Mouse (Mus musculus): ENCODE results near the gene Mrpl38. TPM values are rescaled to one million over a fixed set of nuclear protein-coding genes. Genes with fewer than 3 reads are reported as not detected.

Gene Mrpl38
- polyA plus RNA-seq, 1 experiment from 2014 or later = 79.8 TPM

- Histone ChIP-seq H3K9ac (peak overlapping the region; percentile 88), H3K9me3 (replicated peaks) (no peaks in the 10 kb centered on the region), H3K4me1 (peaks cover 36% of the 10 kb centered on the region), H3K27ac (peak overlapping the region; percentile 91), H3K27me3 (no peaks in the 10 kb centered on the region), H3K4me2 (peak overlapping the region; percentile 75), H3K36me3 (ENCODE audit: poor library complexity, severe bottlenecking) (peaks cover 47% of the 10 kb centered on the region), H3K4me3 (peak overlapping the region; percentile 76)
- no peak for ATAC-seq
- 10% methylated on average over 6 of the region's 6 CpGs for WGBS
These were observed 28.6 kb upstream of the Mrpl38 start for GRCm38 (mm10) chr11:116167232-116167631.

GRCm38 (mm10) chr11:116163002-116163401 is 24.3 kb upstream of the Mrpl38 start:
- Histone ChIP-seq H3K27ac (no peak overlapping the region; the same call in 1 of the 2 replicates), H3K9me3 (replicated peaks) (no peaks in the 10 kb centered on the region), H3K4me1 (peaks cover 38% of the 10 kb centered on the region), H3K4me3 (no peak overlapping the region), H3K36me3 (ENCODE audit: poor library complexity, severe bottlenecking) (peaks cover 74% of the 10 kb centered on the region), H3K27me3 (no peaks in the 10 kb centered on the region), H3K4me2 (0 out of 2 replicates have a peak overlapping the region, but pooled peaks have one; percentile 4), H3K9ac (0 out of 2 replicates have a peak overlapping the region, but pooled peaks have one; percentile 8)
- WGBS = 23% methylated on average over 9 of the region's 9 CpGs
- no peak for ATAC-seq

DNA sequence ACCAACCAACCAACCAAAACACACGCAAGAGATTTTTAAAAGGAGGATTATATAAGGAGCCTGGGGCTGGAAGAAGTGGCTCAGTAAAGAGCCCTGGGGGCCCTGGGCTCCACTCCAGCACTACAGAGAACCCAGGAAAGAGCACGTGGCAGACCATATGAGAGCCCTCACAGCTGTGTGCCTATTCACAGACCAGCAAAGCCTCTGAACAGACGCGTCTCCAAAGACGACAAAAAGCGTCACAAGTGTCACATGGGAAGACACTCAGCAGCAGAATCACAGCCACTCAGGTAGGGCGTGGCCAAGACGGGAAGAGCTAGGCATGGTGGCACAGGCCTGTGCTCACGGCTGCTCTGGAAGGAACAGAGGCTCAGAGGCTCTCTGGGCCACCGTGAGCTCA is 23.5 kb upstream of the Mrpl38 start:
- peak overlapping the region; percentile 55; the same call in 1 of the 2 replicates for H3K27ac ChIP-seq
- ATAC-seq = 0 out of 2 replicates have a peak, but pooled peaks have one; percentile 53
- H3K9ac ChIP-seq = no peak overlapping the region
- H3K4me3 ChIP-seq = no peak overlapping the region
- WGBS = 58% methylated on average over 10 of the region's 10 CpGs
- H3K4me2 ChIP-seq = no peak overlapping the region
- H3K36me3 ChIP-seq (ENCODE audit: poor library complexity, severe bottlenecking) = peaks cover 83% of the 10 kb centered on the region
- no peaks in the 10 kb centered on the region for H3K9me3 ChIP-seq (replicated peaks)
- no peaks in the 10 kb centered on the region for H3K27me3 ChIP-seq
- H3K4me1 ChIP-seq = peaks cover 37% of the 10 kb centered on the region

- no peak overlapping the region for H3K27ac ChIP-seq
- WGBS = 73% methylated on average over 12 of the region's 12 CpGs
- H3K36me3 ChIP-seq (ENCODE audit: poor library complexity, severe bottlenecking) = peaks cover 89% of the 10 kb centered on the region
- peaks cover 28% of the 10 kb centered on the region for H3K4me1 ChIP-seq
- no peak overlapping the region for H3K4me2 ChIP-seq
- H3K27me3 ChIP-seq = no peaks in the 10 kb centered on the region
- H3K9ac ChIP-seq = no peak overlapping the region
- no peak for ATAC-seq
- H3K4me3 ChIP-seq = no peak overlapping the region
- H3K9me3 ChIP-seq (replicated peaks) = no peaks in the 10 kb centered on the region
These were observed 22.6 kb upstream of the Mrpl38 start for GRCm38 (mm10) chr11:116161312-116161711.

GRCm38 (mm10) chr11:116150960-116151359 is 12.3 kb upstream of the Mrpl38 start:
- Histone ChIP-seq H3K27ac (no peak overlapping the region), H3K9me3 (replicated peaks) (no peaks in the 10 kb centered on the region), H3K4me2 (no peak overlapping the region), H3K4me1 (no peaks in the 10 kb centered on the region), H3K9ac (no peak overlapping the region), H3K27me3 (no peaks in the 10 kb centered on the region), H3K4me3 (no peak overlapping the region), H3K36me3 (ENCODE audit: poor library complexity, severe bottlenecking) (peaks cover 100% of the 10 kb centered on the region)
- WGBS = 97% methylated on average over 2 of the region's 2 CpGs
- no peak for ATAC-seq

DNA sequence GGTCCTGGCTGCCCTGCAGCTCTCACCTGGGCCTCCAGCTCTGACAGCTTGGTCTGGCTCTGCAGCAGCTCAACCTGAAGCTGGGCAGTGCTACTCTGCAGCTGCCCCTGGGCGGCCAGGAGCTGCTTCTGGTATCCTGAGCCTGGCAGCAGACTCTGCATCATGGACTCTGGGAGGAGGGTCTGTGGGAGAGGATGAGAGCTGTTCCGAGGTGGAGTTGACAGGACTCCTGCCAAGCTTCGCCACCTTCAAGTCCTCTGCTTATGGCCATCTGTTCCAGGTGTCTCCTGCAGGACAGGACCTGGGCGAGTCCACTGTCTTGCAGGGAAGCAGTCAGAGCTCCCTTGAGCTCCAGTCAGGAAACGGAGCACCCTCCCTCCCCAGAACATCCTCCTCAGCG is 10.7 kb upstream of the Mrpl38 start:
- Histone ChIP-seq H3K4me3 (no peak overlapping the region), H3K36me3 (ENCODE audit: poor library complexity, severe bottlenecking) (peaks cover 100% of the 10 kb centered on the region), H3K9ac (no peak overlapping the region), H3K4me2 (no peak overlapping the region), H3K27me3 (no peaks in the 10 kb centered on the region), H3K4me1 (no peaks in the 10 kb centered on the region), H3K27ac (no peak overlapping the region), H3K9me3 (replicated peaks) (no peaks in the 10 kb centered on the region)
- ATAC-seq = no peak
- WGBS = 86% methylated on average over 6 of the region's 6 CpGs

GRCm38 (mm10) chr11:116148761-116149221 is 10.1 kb upstream of the Mrpl38 start:
- H3K9me3 ChIP-seq (replicated peaks) = no peaks in the 10 kb centered on the region
- H3K27me3 ChIP-seq = no peaks in the 10 kb centered on the region
- no peak for ATAC-seq
- no peak overlapping the region for H3K27ac ChIP-seq
- no peak overlapping the region for H3K4me2 ChIP-seq
- no peak overlapping the region for H3K4me3 ChIP-seq
- peaks cover 100% of the 10 kb centered on the region for H3K36me3 ChIP-seq (ENCODE audit: poor library complexity, severe bottlenecking)
- H3K9ac ChIP-seq = no peak overlapping the region
- no peaks in the 10 kb centered on the region for H3K4me1 ChIP-seq
- 64% methylated on average over 20 of the region's 20 CpGs for WGBS

DNA sequence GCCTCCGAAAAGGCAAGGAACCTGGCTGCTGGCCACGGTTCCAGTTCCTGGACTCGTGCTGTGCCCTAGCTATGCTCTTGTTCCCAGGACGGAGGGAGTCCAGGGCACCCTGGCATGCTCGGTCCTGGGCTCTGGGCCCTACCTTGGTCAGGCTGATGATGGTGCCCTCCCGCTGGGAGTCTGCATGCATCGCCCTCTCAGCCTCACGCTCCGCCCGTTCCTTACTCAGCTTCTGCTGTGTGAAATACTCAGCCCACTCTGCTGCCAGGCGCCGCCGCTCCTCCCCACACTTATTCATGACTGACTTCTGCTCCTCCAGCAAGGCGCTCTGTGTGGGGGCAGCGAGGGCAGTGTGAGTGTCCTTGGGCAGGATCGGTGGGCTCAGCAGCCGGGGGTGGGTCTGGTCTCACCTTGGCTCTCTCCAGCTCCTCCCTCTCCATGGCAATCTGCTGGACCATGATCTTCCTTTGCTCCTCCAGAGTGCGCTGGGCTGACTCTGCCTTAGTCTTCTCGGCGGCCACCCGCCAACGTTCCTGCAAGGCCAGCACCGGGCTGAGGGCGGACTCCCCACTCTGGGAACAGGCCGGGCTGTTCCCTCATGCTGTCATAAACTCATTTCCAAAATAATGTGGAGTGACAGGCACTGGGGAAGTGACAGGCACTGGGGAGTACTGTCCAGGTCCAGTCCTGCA is 7.8 kb upstream of the Mrpl38 start:
- Histone ChIP-seq H3K9me3 (replicated peaks) (no peaks in the 10 kb centered on the region), H3K36me3 (ENCODE audit: poor library complexity, severe bottlenecking) (peaks cover 100% of the 10 kb centered on the region), H3K27me3 (no peaks in the 10 kb centered on the region), H3K4me1 (no peaks in the 10 kb centered on the region), H3K4me3 (no peak overlapping the region), H3K4me2 (no peak overlapping the region), H3K27ac (no peak overlapping the region), H3K9ac (no peak overlapping the region)
- WGBS = 76% methylated on average over 25 of the region's 25 CpGs
- ATAC-seq = peak; percentile 30; the same call in 1 of the 2 replicates

GRCm38 (mm10) chr11:116145481-116146293 is 7.0 kb upstream of the Mrpl38 start:
- Histone ChIP-seq H3K36me3 (ENCODE audit: poor library complexity, severe bottlenecking) (peaks cover 93% of the 10 kb centered on the region), H3K9me3 (replicated peaks) (no peaks in the 10 kb centered on the region), H3K9ac (no peak overlapping the region), H3K27ac (peak overlapping the region; percentile 10; the same call in 1 of the 2 replicates), H3K4me2 (no peak overlapping the region), H3K4me1 (no peaks in the 10 kb centered on the region), H3K27me3 (no peaks in the 10 kb centered on the region), H3K4me3 (no peak overlapping the region)
- ATAC-seq = no peak
- WGBS = 54% methylated on average over 17 of the region's 18 CpGs

- H3K4me2 ChIP-seq = no peak overlapping the region
- 92% methylated on average over 3 of the region's 3 CpGs for WGBS
- no peak overlapping the region for H3K27ac ChIP-seq
- H3K4me3 ChIP-seq = no peak overlapping the region
- no peaks in the 10 kb centered on the region for H3K27me3 ChIP-seq
- no peaks in the 10 kb centered on the region for H3K4me1 ChIP-seq
- no peak overlapping the region for H3K9ac ChIP-seq
- H3K9me3 ChIP-seq (replicated peaks) = no peaks in the 10 kb centered on the region
- H3K36me3 ChIP-seq (ENCODE audit: poor library complexity, severe bottlenecking) = peaks cover 71% of the 10 kb centered on the region
- ATAC-seq = no peak
These were observed 4.8 kb upstream of the Mrpl38 start for GRCm38 (mm10) chr11:116143468-116143867.

GRCm38 (mm10) chr11:116142211-116142991 is 3.7 kb upstream of the Mrpl38 start:
- WGBS = 68% methylated on average over 10 of the region's 10 CpGs
- H3K4me3 ChIP-seq = no peak overlapping the region
- H3K27me3 ChIP-seq = no peaks in the 10 kb centered on the region
- H3K27ac ChIP-seq = no peak overlapping the region; the same call in 1 of the 2 replicates
- H3K4me2 ChIP-seq = no peak overlapping the region
- peaks cover 61% of the 10 kb centered on the region for H3K36me3 ChIP-seq (ENCODE audit: poor library complexity, severe bottlenecking)
- H3K9me3 ChIP-seq (replicated peaks) = no peaks in the 10 kb centered on the region
- ATAC-seq = no peak
- peaks cover 7% of the 10 kb centered on the region for H3K4me1 ChIP-seq
- H3K9ac ChIP-seq = no peak overlapping the region

All from forebrain, embryonic 13.5 days (tissue).